Mouse (Mus musculus): ENCODE measurements around the gene Olfr1228. TPM values are rescaled to one million over a fixed set of nuclear protein-coding genes. Genes with fewer than 3 reads are reported as not detected.

The Olfr1228 gene
- not detected for total RNA-seq (2021)
- long read RNA-seq, experiment 1: 0 reads
- long read RNA-seq, experiment 2: 0 reads

GRCm38 (mm10) chr2:89253962-89254361 lies at the start of gene Olfr1228:
Gene Olfr1228 (minus strand): TSS chr2:89254062.
- DNase-seq: no peak

DNA sequence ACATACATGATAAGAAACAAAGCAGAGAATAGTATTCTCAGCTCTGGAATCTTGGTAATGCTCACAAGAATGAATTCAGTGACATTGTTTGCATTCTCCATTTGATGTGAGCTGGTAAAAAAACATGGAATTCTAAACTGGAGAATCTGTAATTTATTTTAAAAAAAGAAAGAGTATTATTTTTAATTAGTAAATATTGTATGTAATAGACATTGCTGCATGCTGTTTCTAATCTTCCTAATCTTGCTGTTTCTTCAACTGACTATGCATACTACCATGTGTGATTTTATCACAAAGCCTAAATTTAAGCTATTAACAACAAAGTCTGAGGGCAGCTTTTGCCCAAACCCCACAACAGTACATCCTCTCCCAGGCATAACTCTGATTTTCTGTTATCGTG lies 43.3 kb upstream of the Olfr1228 start, which contains the start of gene Olfr1230:
TSS of gene Olfr1230 (minus strand) at position 101 of the 400 bp plus-strand sequence.
- no peak for DNase-seq

DNA sequence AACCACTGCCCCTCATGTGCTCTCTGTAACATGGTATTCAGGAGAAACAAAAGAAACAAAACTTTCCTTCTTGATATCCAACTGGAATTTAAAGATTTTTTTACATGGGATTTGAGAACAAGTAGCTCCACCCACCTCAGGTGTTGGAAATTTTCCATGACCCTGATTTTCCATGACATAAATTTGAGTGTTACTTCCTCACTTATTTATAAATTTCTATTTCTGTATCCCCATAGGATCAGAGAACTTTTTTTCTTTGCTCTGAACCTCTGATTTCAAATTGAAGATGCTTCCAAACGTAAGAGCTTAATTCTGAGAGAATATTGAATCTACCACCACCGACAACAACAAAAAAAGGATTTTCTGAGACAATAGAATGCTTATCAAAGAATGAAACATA lies 34.1 kb upstream of the Olfr1228 start, which contains the start of gene Olfr1229:
TSS of gene Olfr1229 (minus strand) at position 101 of the 400 bp plus-strand sequence.
- DNase-seq: no peak

- DNase-seq: no peak
Measured at GRCm38 (mm10) chr2:89199948-89200347, 53.9 kb downstream of the Olfr1228 start, which contains the start of gene Olfr1226. Gene Olfr1226 (minus strand): TSS chr2:89200048.

Other genes with a start within 250 kb of the Olfr1228 start
- not detected for gene Olfr1215, start 247.1 kb downstream of the Olfr1228 start, total RNA-seq (2021)
- not detected for gene Olfr1216, start 235.7 kb downstream of the Olfr1228 start, total RNA-seq (2021)
- not detected for gene Olfr1217, start 222.0 kb downstream of the Olfr1228 start, total RNA-seq (2021)
- not detected for gene Olfr1218, start 192.9 kb downstream of the Olfr1228 start, total RNA-seq (2021)
- not detected for gene Olfr1219, start 170.5 kb downstream of the Olfr1228 start, total RNA-seq (2021)
- gene Olfr1220, start 147.2 kb downstream of the Olfr1228 start, total RNA-seq (2021): not detected
- gene Olfr1221, start 136.8 kb downstream of the Olfr1228 start, total RNA-seq (2021): not detected
- gene Olfr1222, start 121.0 kb downstream of the Olfr1228 start, total RNA-seq (2021): not detected
- not detected for gene Olfr1223, start 102.5 kb downstream of the Olfr1228 start, total RNA-seq (2021)
- gene Olfr1224-ps1, start 90.0 kb downstream of the Olfr1228 start, total RNA-seq (2021): not detected
- gene Olfr1225, start 79.4 kb downstream of the Olfr1228 start, total RNA-seq (2021): not detected
- not detected for gene Olfr1226, start 54.0 kb downstream of the Olfr1228 start, total RNA-seq (2021)
- not detected for gene Olfr1229, start 34.0 kb upstream of the Olfr1228 start, total RNA-seq (2021)
- not detected for gene Olfr1230, start 43.2 kb upstream of the Olfr1228 start, total RNA-seq (2021)
- not detected for gene Olfr1231, start 53.0 kb upstream of the Olfr1228 start, total RNA-seq (2021)
- gene Olfr1232, start 75.6 kb upstream of the Olfr1228 start, total RNA-seq (2021): not detected
- gene Olfr1233, start 88.3 kb upstream of the Olfr1228 start, total RNA-seq (2021): not detected
- not detected for gene Olfr1234, start 110.8 kb upstream of the Olfr1228 start, total RNA-seq (2021)
- gene Olfr1238, start 155.6 kb upstream of the Olfr1228 start, total RNA-seq (2021): not detected
- gene Olfr1239, start 166.3 kb upstream of the Olfr1228 start, total RNA-seq (2021): not detected
- not detected for gene Olfr1240, start 188.9 kb upstream of the Olfr1228 start, total RNA-seq (2021)
- gene Olfr1241, start 233.1 kb upstream of the Olfr1228 start, total RNA-seq (2021): not detected
- not detected for gene Olfr1242, start 244.3 kb upstream of the Olfr1228 start, total RNA-seq (2021)

All from gastrocnemius, postnatal 25 days (tissue).